Mouse (Mus musculus) forebrain, embryonic 16.5 days (tissue): ENCODE data around the gene Gon4l. TPM values are rescaled to one million over a fixed set of nuclear protein-coding genes. Genes with fewer than 3 reads are reported as not detected.
A peak's percentile ranks its signal among the peaks of the same experiment; 100 is the strongest.
"Not testable (repeated sequence)": the region's sequence is repeated elsewhere in the genome, so short reads cannot be mapped to it uniquely, and the experiment has no call there.

Source experiments
- ATAC-seq: fragments of 200-750 bp; cut with Nextera tagmentation; 2 replicates; pipeline ENCODE4 v1.8.0; 2017; ENCODE audit warnings: mild to moderate bottlenecking, moderate library complexity
- H3K27ac ChIP-seq: fragments of 300-500 bp; sonication (generic); 2 replicates; pipeline ENCODE4 v1.5.1; 2014; ENCODE audit warnings: low read length, control low read depth
- H3K27me3 ChIP-seq: fragments of 300-500 bp; sonication (generic); replicated peaks from 2 replicates; pipeline ENCODE4 v1.6.1; 2014; ENCODE audit warnings: low read length; ENCODE audit not compliant: control insufficient read depth, insufficient read depth
- H3K36me3 ChIP-seq: fragments of 300-500 bp; sonication (generic); 2 replicates; pipeline ENCODE4 v1.6.1; 2014; ENCODE audit not compliant: control insufficient read depth, insufficient read depth
- H3K4me1 ChIP-seq: fragments of 300-500 bp; sonication (generic); replicated peaks from 2 replicates; pipeline ENCODE4 v1.6.1; 2014; ENCODE audit warnings: low read length; ENCODE audit not compliant: control insufficient read depth, insufficient read depth
- H3K4me2 ChIP-seq: fragments of 300-500 bp; sonication (generic); 2 replicates; pipeline ENCODE4 v1.6.1; 2014; ENCODE audit warnings: mild to moderate bottlenecking, low read length, control low read depth
- H3K4me3 ChIP-seq: fragments of 300-500 bp; sonication (generic); replicated peaks from 2 replicates; pipeline ENCODE4 v1.5.1; 2014; ENCODE audit warnings: mild to moderate bottlenecking, low read length, control low read depth
- H3K9ac ChIP-seq: fragments of 300-500 bp; sonication (generic); replicated peaks from 2 replicates; pipeline ENCODE4 v1.6.1; 2014; ENCODE audit warnings: low read depth, low read length, control low read depth
- H3K9me3 ChIP-seq: fragments of 300-500 bp; sonication (generic); 2 replicates; pipeline ENCODE4 v1.6.1; 2016; ENCODE audit warnings: low read length; ENCODE audit not compliant: control insufficient read depth
- WGBS: fragments of 180-500 bp; shearing (Covaris S2); extraction: QIAGEN DNeasy Blood & Tissue Kit; methylation state at CpG from one replicate; pipeline ENCODE4 v1.1.7; 2014; 5-methylcytosine and 5-hydroxymethylcytosine counted together
- polyA plus RNA-seq: library from polyadenylated mRNA; unstranded; fragments of >200 nt; fragmentation: Nextera tagmentation; extraction: Ambion mirVana; gene quantifications from 2 replicates; pipeline ENCODE4 v1.2.1, GENCODE M21; 2015

Gon4l gene
- polyA plus RNA-seq, 1 experiment from 2014 or later: 17.3 TPM

DNA sequence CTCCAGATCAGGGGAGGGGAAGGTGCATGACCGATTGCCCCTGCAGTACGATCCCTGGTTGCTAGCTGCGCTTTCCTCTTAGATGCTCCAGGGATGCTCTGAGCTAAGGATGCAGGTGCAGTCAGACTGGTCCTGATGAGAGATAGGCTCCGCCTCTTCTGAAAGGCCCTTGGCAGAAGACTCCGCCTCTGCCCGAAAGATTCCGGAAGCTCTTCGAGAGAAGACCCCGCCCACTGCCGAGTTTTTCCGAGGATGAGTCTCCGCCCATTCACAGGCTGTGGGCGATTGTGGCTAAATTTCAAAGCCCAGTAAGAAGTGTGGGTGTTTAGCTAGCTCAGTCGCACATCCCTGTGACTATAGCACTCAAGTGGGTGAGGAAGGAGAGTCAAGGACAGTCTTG lies 2.6 kb upstream of the Gon4l start:
- H3K4me3 ChIP-seq: peak overlapping the region; percentile 38
- peak overlapping the region; percentile 20 for H3K4me2 ChIP-seq
- ATAC-seq: peak; percentile 79
- H3K4me1 ChIP-seq, H3K27me3 ChIP-seq, H3K9me3 ChIP-seq, H3K9ac ChIP-seq, H3K36me3 ChIP-seq: not testable (repeated sequence)
- 0 out of 2 replicates have a peak overlapping the region, but pooled peaks have one; percentile 53 for H3K27ac ChIP-seq
- WGBS: under 1% methylated on average over 11 of the region's 14 CpGs

- Histone ChIP-seq H3K36me3 (0 out of 2 replicates have a peak, but pooled peaks cover 2% of the 10 kb centered on the region), H3K4me1 (no peaks in the 10 kb centered on the region), H3K9me3 (no peaks in the 10 kb centered on the region), H3K9ac (no peak overlapping the region), H3K4me2 (no peak overlapping the region), H3K27me3 (no peaks in the 10 kb centered on the region), H3K4me3 (no peak overlapping the region), H3K27ac (no peak overlapping the region)
- no peak for ATAC-seq
- WGBS: 95% methylated on average over 4 of the region's 4 CpGs
Observed at GRCm38 (mm10) chr3:88849172-88849571, 14.1 kb downstream of the Gon4l start.

DNA sequence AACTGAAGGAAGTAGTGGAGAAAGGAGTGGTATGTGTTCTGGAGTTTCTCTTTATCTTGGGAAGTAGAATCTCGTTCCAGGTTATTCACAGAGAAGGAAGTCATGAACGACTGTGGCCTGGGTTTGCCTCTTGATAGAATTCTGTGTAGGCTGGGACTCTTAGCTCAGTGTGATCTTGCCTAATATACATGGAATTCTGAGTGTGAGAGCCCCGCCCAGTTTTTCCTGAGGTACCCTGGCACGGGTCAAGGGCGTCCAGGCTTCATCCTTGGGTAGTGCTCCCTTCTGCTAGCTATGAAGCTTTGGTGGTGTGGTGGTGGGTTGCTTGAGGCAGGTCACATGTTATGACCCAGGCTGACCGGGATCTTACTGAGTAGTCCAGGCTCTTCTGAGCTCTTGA lies 20.8 kb downstream of the Gon4l start:
- H3K36me3 ChIP-seq: peaks cover 36% of the 10 kb centered on the region
- WGBS: 89% methylated on average over 6 of the region's 6 CpGs
- ATAC-seq: no peak

DNA sequence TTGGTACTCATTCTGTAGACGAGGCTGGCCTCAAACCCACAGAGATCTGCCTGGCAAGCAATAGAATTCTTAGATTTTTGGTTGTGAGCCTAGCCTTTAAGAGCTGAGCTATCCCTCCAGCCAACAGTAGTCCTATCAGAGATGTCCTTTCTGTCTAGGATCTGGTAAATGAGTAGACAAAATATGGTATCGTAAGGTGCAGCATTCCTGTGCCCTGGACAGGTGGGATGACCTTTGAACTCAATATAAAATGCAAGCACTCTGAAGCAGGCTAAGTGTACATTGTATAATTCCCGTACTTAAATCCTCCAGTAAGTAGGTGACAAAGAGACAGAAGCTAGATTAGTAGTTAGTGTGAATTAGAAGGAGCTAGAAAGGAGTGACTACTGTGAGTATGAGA lies 27.1 kb downstream of the Gon4l start:
- no peak overlapping the region for H3K4me3 ChIP-seq
- H3K4me1 ChIP-seq: no peaks in the 10 kb centered on the region
- no peaks in the 10 kb centered on the region for H3K9me3 ChIP-seq
- H3K27ac ChIP-seq: no peak overlapping the region
- no peak overlapping the region for H3K4me2 ChIP-seq
- H3K36me3 ChIP-seq: peaks cover 39% of the 10 kb centered on the region
- H3K9ac ChIP-seq: no peak overlapping the region
- no peaks in the 10 kb centered on the region for H3K27me3 ChIP-seq
- ATAC-seq: no peak
- WGBS: 87% methylated on average over 3 of the region's 3 CpGs

More for the DNA sequence above, 20.8 kb downstream of the Gon4l start:
- no peak overlapping the region for H3K9ac ChIP-seq
- no peaks in the 10 kb centered on the region for H3K9me3 ChIP-seq
- no peak overlapping the region for H3K4me3 ChIP-seq
- no peaks in the 10 kb centered on the region for H3K4me1 ChIP-seq
- no peak overlapping the region for H3K4me2 ChIP-seq
- H3K27ac ChIP-seq: no peak overlapping the region
- H3K27me3 ChIP-seq: no peaks in the 10 kb centered on the region

GRCm38 (mm10) chr3:88866735-88867134 lies 31.7 kb downstream of the Gon4l start:
- not testable (repeated sequence) for H3K4me1 ChIP-seq, H3K9ac ChIP-seq, ATAC-seq, H3K27me3 ChIP-seq, H3K9me3 ChIP-seq, H3K4me2 ChIP-seq, H3K27ac ChIP-seq, H3K4me3 ChIP-seq
- WGBS: no CpG with 5 or more reads among the region's 3 CpGs
- H3K36me3 ChIP-seq: peaks cover 15% of the 10 kb centered on the region

DNA sequence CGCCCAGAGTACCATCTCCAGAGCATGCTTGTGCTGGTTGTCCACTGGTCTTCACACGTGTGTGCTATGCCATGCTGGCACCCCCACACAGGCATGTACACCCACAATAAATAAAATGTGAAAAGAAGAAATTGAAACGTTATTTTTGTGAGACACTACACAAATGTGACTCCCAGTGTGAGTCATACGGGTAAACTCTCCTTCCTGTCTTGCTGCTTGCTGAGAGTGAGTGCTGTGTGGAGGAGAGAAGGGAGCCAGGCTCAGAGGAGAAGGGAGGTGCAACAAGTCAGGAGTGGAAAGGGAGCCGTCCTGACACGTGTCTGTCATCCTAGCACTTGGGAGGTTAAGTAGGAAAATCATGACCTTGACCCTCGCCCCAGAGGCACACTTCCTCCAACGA lies 32.1 kb downstream of the Gon4l start:
- not testable (repeated sequence) for H3K9me3 ChIP-seq, H3K4me3 ChIP-seq, H3K27me3 ChIP-seq, H3K4me1 ChIP-seq, ATAC-seq, H3K27ac ChIP-seq, H3K9ac ChIP-seq, H3K4me2 ChIP-seq
- peaks cover 13% of the 10 kb centered on the region for H3K36me3 ChIP-seq
- no CpG with 5 or more reads among the region's 8 CpGs for WGBS

DNA sequence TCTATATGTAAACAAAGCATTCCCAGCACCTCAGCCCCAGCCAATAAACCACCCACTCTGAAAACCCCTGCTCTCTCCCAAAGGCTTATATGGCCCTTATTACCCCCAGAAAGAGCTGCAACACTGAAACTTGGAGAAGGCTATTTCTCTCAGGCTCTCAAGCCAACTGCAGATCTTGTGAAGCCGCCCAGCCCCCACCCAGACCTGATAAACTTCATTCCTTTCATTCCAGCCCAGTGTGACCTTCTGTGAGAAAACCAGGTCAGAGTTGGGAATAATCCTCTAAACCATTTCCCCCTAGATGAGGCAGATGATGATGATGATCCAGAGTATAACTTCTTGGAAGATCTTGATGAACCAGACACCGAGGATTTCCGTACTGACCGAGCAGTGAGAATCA lies 33.4 kb downstream of the Gon4l start:
- H3K9me3 ChIP-seq, H3K27ac ChIP-seq, H3K4me1 ChIP-seq, H3K4me3 ChIP-seq, ATAC-seq, H3K4me2 ChIP-seq, H3K27me3 ChIP-seq, H3K9ac ChIP-seq: not testable (repeated sequence)
- WGBS: no CpG with 5 or more reads among the region's 4 CpGs
- H3K36me3 ChIP-seq: peaks cover 12% of the 10 kb centered on the region

GRCm38 (mm10) chr3:88882536-88882935 lies 47.5 kb downstream of the Gon4l start:
- not testable (repeated sequence) for H3K9ac ChIP-seq, H3K27me3 ChIP-seq, H3K9me3 ChIP-seq, H3K4me2 ChIP-seq, H3K4me3 ChIP-seq, H3K4me1 ChIP-seq, H3K36me3 ChIP-seq, ATAC-seq, H3K27ac ChIP-seq
- WGBS: 98% methylated on average over 4 of the region's 4 CpGs

DNA sequence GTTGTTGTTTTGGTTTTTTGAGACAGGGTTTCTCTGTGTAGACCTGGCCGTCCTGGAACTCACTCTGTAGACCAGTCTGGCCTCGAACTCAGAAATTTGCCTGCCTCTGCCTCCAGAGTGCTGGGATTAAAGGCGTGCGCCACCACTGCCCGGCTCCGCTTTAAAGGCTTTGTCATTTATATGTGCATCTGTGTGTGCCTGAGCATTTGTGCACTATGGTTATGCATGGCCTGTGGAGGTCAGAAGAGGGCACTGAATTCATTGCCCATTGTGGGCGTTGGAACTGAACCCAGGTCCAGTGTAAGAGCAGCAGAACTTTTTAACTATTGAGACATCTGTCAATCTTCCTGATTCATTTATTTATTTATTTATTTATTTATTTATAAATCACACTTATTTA lies 58.0 kb downstream of the Gon4l start:
- WGBS: 94% methylated on average over 7 of the region's 7 CpGs
- H3K36me3 ChIP-seq, H3K9me3 ChIP-seq, H3K27ac ChIP-seq, H3K4me2 ChIP-seq, H3K9ac ChIP-seq, H3K4me1 ChIP-seq, H3K27me3 ChIP-seq, ATAC-seq, H3K4me3 ChIP-seq: not testable (repeated sequence)

DNA sequence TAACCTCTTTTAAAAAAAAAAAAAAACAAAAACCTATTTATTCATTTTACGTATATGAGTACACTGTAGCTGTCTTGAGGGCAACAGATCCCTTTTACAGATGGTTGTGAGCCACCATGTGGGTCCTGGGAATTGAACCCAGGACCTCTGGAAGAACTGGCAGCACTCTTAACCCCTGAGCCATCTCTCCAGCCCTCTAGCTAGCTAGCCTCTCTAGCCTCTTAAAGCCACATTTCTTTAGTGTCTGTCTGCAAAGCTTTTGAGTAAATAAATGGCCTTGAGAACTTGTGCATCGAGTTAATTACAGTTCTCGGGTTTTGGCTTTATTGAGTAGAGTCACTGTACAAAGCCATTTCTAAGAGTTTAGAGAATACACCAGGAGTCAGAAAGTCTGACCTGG lies 69.8 kb downstream of the Gon4l start:
- ATAC-seq: no peak
- H3K4me2 ChIP-seq: no peak overlapping the region
- no peak overlapping the region for H3K9ac ChIP-seq
- H3K36me3 ChIP-seq: peaks cover 24% of the 10 kb centered on the region
- no peak overlapping the region for H3K4me3 ChIP-seq
- WGBS: 88% methylated on average over 3 of the region's 3 CpGs
- no peaks in the 10 kb centered on the region for H3K27me3 ChIP-seq
- H3K4me1 ChIP-seq: no peaks in the 10 kb centered on the region
- H3K9me3 ChIP-seq: no peaks in the 10 kb centered on the region
- no peak overlapping the region for H3K27ac ChIP-seq
